Comparison of ENCODE assay signal across 8 mouse cellular contexts in genomic region chr7:138397485-138398181, GRCm38 (mm10). TPM values are rescaled to one million over a fixed set of nuclear protein-coding genes. Genes with fewer than 3 reads are reported as not detected.
DNase-seq lines count a peak whose midpoint lies in the region.

TSS of gene Tcerg1l (minus strand) at chr7:138397730.

- peak; percentile 25 for DNase-seq in kidney, postnatal 10 days
- DNase-seq in kidney, adult 9 months: no peak
- peak; percentile 22 for DNase-seq in cerebellum, adult 11 months
- DNase-seq in forebrain, embryonic 10.5 days (ENCODE audit: extremely low spot score, low spot score): peak; percentile 55
- peak in 1 of 2 experiments; percentile 44 for DNase-seq in left cerebral cortex, postnatal 10 days (ENCODE audit: extremely low spot score in 1 of 2, low spot score in 2 of 2)
- peak; percentile 75 for DNase-seq in neural tube, embryonic 10.5 days (ENCODE audit: extremely low spot score, low spot score)
- no peak for DNase-seq in spleen, postnatal 36 days (ENCODE audit: low spot score in 2 of 2)
- no peak for DNase-seq in adrenal gland, postnatal 4 days (ENCODE audit: low spot score in 2 of 2)

- no peaks in the 10 kb centered on the region for H3K9me3 ChIP-seq in forebrain, embryonic 10.5 days

- H3K27me3 ChIP-seq in forebrain, embryonic 10.5 days (ENCODE audit: poor library complexity, severe bottlenecking): peaks cover 50% of the 10 kb centered on the region

- no peaks in the 10 kb centered on the region for H3K36me3 ChIP-seq in forebrain, embryonic 10.5 days (replicated peaks)

- H3K4me3 ChIP-seq in forebrain, embryonic 10.5 days: peak within 1 kb of the TSS; percentile 68

- H3K4me1 ChIP-seq in forebrain, embryonic 10.5 days: peaks cover 21% of the 10 kb centered on the region

- peak within 1 kb of the TSS; percentile 56; the same call in 1 of the 2 replicates for H3K27ac ChIP-seq in forebrain, embryonic 10.5 days

- intact Hi-C loops in left cerebral cortex, postnatal 10 days (cut with DNase I): loop anchor here (5.0 to 10.0 kb wide), 3 partner anchors 197 to 795 kb away; no protein-coding TSS in a partner anchor

- WGBS in forebrain, embryonic 10.5 days: under 1% methylated on average over 68 of the region's 76 CpGs

RNA-seq across cellular contexts. Expression of gene Tcerg1l, which starts in this region (rescaled TPM):
- polyA plus RNA-seq in forebrain, embryonic 10.5 days (2016; fragmentation: Nextera tagmentation; extraction: Ambion mirVana): 1.0 and 1.2 TPM in 2 replicates
- 10 to 100 TPM; 18.7 to 23.4 TPM for total RNA-seq in left cerebral cortex, postnatal 10 days (2021)
- 1 to 10 TPM; 1.6 TPM for total RNA-seq in adrenal gland, postnatal 4 days (2021)

Comparison
In these comparisons a context has a peak if more than half of its experiments do, and no peak if none do; other contexts are left out.
1. RNA of gene Tcerg1l (total RNA-seq): 18.7 to 23.4 TPM in left cerebral cortex, postnatal 10 days; 1.6 TPM in adrenal gland, postnatal 4 days; every median in the first group is over 4 times any median in the second.
2. DNase-seq: peak in kidney, postnatal 10 days (single experiment), cerebellum, adult 11 months (single experiment), forebrain, embryonic 10.5 days (single experiment) and neural tube, embryonic 10.5 days (single experiment); none in kidney, adult 9 months (single experiment), spleen, postnatal 36 days (0 of 2) and adrenal gland, postnatal 4 days (0 of 2).